Mouse (Mus musculus): ENCODE measurements around the gene Olfr693. TPM values are rescaled to one million over a fixed set of nuclear protein-coding genes. Genes with fewer than 3 reads are reported as not detected.

The Olfr693 gene
- polyA plus RNA-seq, 1 experiment, result not detected

Other genes starting within 250 kb of the Olfr693 start
- gene Olfr694, start 11.2 kb upstream of the Olfr693 start, polyA plus RNA-seq (2012; ENCODE audit: insufficient read depth, insufficient read length, missing spikeins), result not detected in 2 replicates
- not detected in 2 replicates for gene Olfr695, start 35.8 kb upstream of the Olfr693 start, polyA plus RNA-seq (2012; ENCODE audit: insufficient read depth, insufficient read length, missing spikeins)
- not detected in 2 replicates for gene Olfr697, start 61.9 kb upstream of the Olfr693 start, polyA plus RNA-seq (2012; ENCODE audit: insufficient read depth, insufficient read length, missing spikeins)
- gene Olfr698, start 74.8 kb upstream of the Olfr693 start, polyA plus RNA-seq (2012; ENCODE audit: insufficient read depth, insufficient read length, missing spikeins), result not detected in 2 replicates
- gene Olfr699, start 112.6 kb upstream of the Olfr693 start, polyA plus RNA-seq (2012; ENCODE audit: insufficient read depth, insufficient read length, missing spikeins), result not detected in 2 replicates
- not detected in 2 replicates for gene Olfr700, start 128.2 kb upstream of the Olfr693 start, polyA plus RNA-seq (2012; ENCODE audit: insufficient read depth, insufficient read length, missing spikeins)
- not detected in 2 replicates for gene Olfr701, start 133.5 kb upstream of the Olfr693 start, polyA plus RNA-seq (2012; ENCODE audit: insufficient read depth, insufficient read length, missing spikeins)
- gene Olfr702, start 153.3 kb upstream of the Olfr693 start, polyA plus RNA-seq (2012; ENCODE audit: insufficient read depth, insufficient read length, missing spikeins), result not detected in 2 replicates
- gene Olfr703, start 162.8 kb upstream of the Olfr693 start, polyA plus RNA-seq (2012; ENCODE audit: insufficient read depth, insufficient read length, missing spikeins), result not detected in 2 replicates
- gene Olfr704, start 182.6 kb upstream of the Olfr693 start, polyA plus RNA-seq (2012; ENCODE audit: insufficient read depth, insufficient read length, missing spikeins), result not detected in 2 replicates
- gene Olfr705, start 196.3 kb upstream of the Olfr693 start, polyA plus RNA-seq (2012; ENCODE audit: insufficient read depth, insufficient read length, missing spikeins), result not detected in 2 replicates
- not detected in 2 replicates for gene Olfr706, start 207.6 kb upstream of the Olfr693 start, polyA plus RNA-seq (2012; ENCODE audit: insufficient read depth, insufficient read length, missing spikeins)
- gene Olfr707, start 220.7 kb upstream of the Olfr693 start, polyA plus RNA-seq (2012; ENCODE audit: insufficient read depth, insufficient read length, missing spikeins), result not detected in 2 replicates
- gene Olfr1532-ps1, start 227.4 kb upstream of the Olfr693 start, polyA plus RNA-seq (2012; ENCODE audit: insufficient read depth, insufficient read length, missing spikeins), result not detected in 2 replicates

All from brown adipose tissue, adult 24 weeks (tissue).